Mouse (Mus musculus): ENCODE measurements around the gene Olfr655.

Gene Olfr655

GRCm38 (mm10) chr7:104601679-104602078 is at the start of gene Olfr655:
TSS of gene Olfr655 (minus strand) at chr7:104601779.
- no peak for DNase-seq (ENCODE audit: low spot score)

GRCm38 (mm10) chr7:104646841-104647482 is 45.4 kb upstream of the Olfr655 start, which contains the start of gene Olfr658:
TSS of gene Olfr658 (minus strand) at chr7:104647305.
- peak; percentile 76 for DNase-seq (ENCODE audit: low spot score)

GRCm38 (mm10) chr7:104624494-104624893 is 22.9 kb upstream of the Olfr655 start, which contains the start of gene Olfr657:
TSS of gene Olfr657 (plus strand) at chr7:104624794.
- DNase-seq (ENCODE audit: low spot score): no peak

GRCm38 (mm10) chr7:104613655-104614054 is 12.1 kb upstream of the Olfr655 start, which contains the start of gene Olfr656:
TSS of gene Olfr656 (plus strand) at chr7:104613955.
- no peak for DNase-seq (ENCODE audit: low spot score)

GRCm38 (mm10) chr7:104604727-104605126 is 3.1 kb upstream of the Olfr655 start:
- no peak for DNase-seq (ENCODE audit: low spot score)

- DNase-seq (ENCODE audit: low spot score): peak; percentile 63
Measured at GRCm38 (mm10) chr7:104603173-104603572, 1.6 kb upstream of the Olfr655 start.

GRCm38 (mm10) chr7:104588274-104588673 is 13.3 kb downstream of the Olfr655 start:
- DNase-seq (ENCODE audit: low spot score): no peak

GRCm38 (mm10) chr7:104586725-104587124 is 14.9 kb downstream of the Olfr655 start, which contains the start of gene Olfr654:
TSS of gene Olfr654 (plus strand) at chr7:104587025.
- no peak for DNase-seq (ENCODE audit: low spot score)

GRCm38 (mm10) chr7:104581429-104581828 is 20.1 kb downstream of the Olfr655 start:
- DNase-seq (ENCODE audit: low spot score): no peak

- DNase-seq (ENCODE audit: low spot score): no peak
Measured at GRCm38 (mm10) chr7:104580846-104581245, 20.7 kb downstream of the Olfr655 start.

- DNase-seq (ENCODE audit: low spot score): no peak
Measured at GRCm38 (mm10) chr7:104577014-104577413, 24.6 kb downstream of the Olfr655 start, which contains the start of gene Olfr653. TSS of gene Olfr653 (plus strand) at chr7:104577314.

GRCm38 (mm10) chr7:104560601-104561000 is 41.0 kb downstream of the Olfr655 start, which contains the start of gene Olfr652:
TSS of gene Olfr652 (plus strand) at chr7:104560901.
- no peak for DNase-seq (ENCODE audit: low spot score)

- no peak for DNase-seq (ENCODE audit: low spot score)
Measured at GRCm38 (mm10) chr7:104552700-104553099, 48.9 kb downstream of the Olfr655 start.

- DNase-seq (ENCODE audit: low spot score): no peak
Measured at GRCm38 (mm10) chr7:104549833-104550232, 51.7 kb downstream of the Olfr655 start, which contains the start of gene Olfr651. TSS of gene Olfr651 (plus strand) at chr7:104550133.

Data from embryo, embryonic 10.5 days (tissue).